Mouse (Mus musculus) embryonic facial prominence, embryonic 11.5 days (tissue): ENCODE results near the gene Asb6. TPM values are rescaled to one million over a fixed set of nuclear protein-coding genes. Genes with fewer than 3 reads are reported as not detected.

Source experiments
- ATAC-seq: fragments of 200-750 bp; cut with Nextera tagmentation; replicated peaks from 2 replicates; pipeline ENCODE4 v1.8.0; 2017; ENCODE audit warnings: low read depth; ENCODE audit not compliant: insufficient number of reproducible peaks, low FRiP score, low TSS enrichment
- DNase-seq: peaks from one replicate; pipeline ENCODE4 v3.0.0-alpha.2; 2015; ENCODE audit warnings: low spot score
- H3K27ac ChIP-seq: fragments of 300-500 bp; sonication (generic); replicated peaks from 2 replicates; pipeline ENCODE4 v1.5.1; 2014; ENCODE audit warnings: mild to moderate bottlenecking, low read depth, low read length, control low read depth
- H3K27me3 ChIP-seq: fragments of 300-500 bp; sonication (generic); 2 replicates; pipeline ENCODE4 v1.6.1; 2014; ENCODE audit warnings: mild to moderate bottlenecking, low read length, moderate library complexity, mixed read lengths; ENCODE audit not compliant: control insufficient read depth, insufficient read depth
- H3K36me3 ChIP-seq: fragments of 300-500 bp; sonication (generic); replicated peaks from 2 replicates; pipeline ENCODE4 v1.6.1; 2014; ENCODE audit warnings: low read depth, mild to moderate bottlenecking, low read length, moderate library complexity, mixed read lengths; ENCODE audit not compliant: control insufficient read depth, insufficient read depth
- H3K4me1 ChIP-seq: fragments of 300-500 bp; sonication (generic); 2 replicates; pipeline ENCODE4 v1.6.1; 2014; ENCODE audit warnings: low read length, mixed read lengths; ENCODE audit not compliant: control insufficient read depth, insufficient read depth
- H3K4me2 ChIP-seq: fragments of 300-500 bp; sonication (generic); 2 replicates; pipeline ENCODE4 v1.6.1; 2014; ENCODE audit warnings: low read depth, mild to moderate bottlenecking, control low read depth, low read length, moderate library complexity
- H3K4me3 ChIP-seq: fragments of 300-500 bp; sonication (generic); 2 replicates; pipeline ENCODE4 v1.5.1; 2014; ENCODE audit warnings: low read depth, low read length, control low read depth
- H3K9ac ChIP-seq: fragments of 300-500 bp; sonication (generic); replicated peaks from 2 replicates; pipeline ENCODE4 v1.6.1; 2014; ENCODE audit warnings: mild to moderate bottlenecking, control low read depth, low read length
- H3K9me3 ChIP-seq: fragments of 300-500 bp; sonication (generic); replicated peaks from 2 replicates; pipeline ENCODE4 v1.6.1; 2016; ENCODE audit warnings: mild to moderate bottlenecking, low read length, inconsistent platforms, mixed read lengths; ENCODE audit not compliant: control insufficient read depth
- WGBS: fragments of 180-500 bp; shearing (Covaris S2); extraction: QIAGEN DNeasy Blood & Tissue Kit; methylation state at CpG from one replicate; pipeline ENCODE4 v1.1.7; 2014; 5-methylcytosine and 5-hydroxymethylcytosine counted together
- polyA plus RNA-seq: library from polyadenylated mRNA; unstranded; fragments of >200 nt; fragmentation: Nextera tagmentation; extraction: Ambion mirVana; gene quantifications from 2 replicates; pipeline ENCODE4 v1.2.1, GENCODE M21; 2014

Gene Asb6
- polyA plus RNA-seq, 1 experiment from 2014 or later, result 27.6 TPM

DNA sequence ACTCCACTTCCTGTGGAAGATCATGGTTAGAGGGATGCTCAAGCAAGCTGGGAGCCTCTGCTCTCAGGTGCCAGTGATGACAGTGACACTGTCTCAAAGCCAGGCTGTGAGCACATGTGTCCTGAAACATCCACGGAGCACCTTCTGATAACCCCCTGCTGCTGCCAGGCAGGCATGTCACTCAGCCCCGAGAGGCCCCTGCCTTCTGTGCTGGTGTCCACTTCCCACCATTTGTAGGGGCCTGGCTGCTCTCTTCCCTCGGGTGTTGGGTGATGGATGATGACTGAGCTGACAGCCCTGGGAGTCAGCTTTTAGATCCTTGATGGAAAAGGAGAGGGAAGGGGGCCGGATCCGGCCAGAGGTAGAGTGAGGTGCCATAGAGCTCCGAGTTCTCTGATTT is 16.6 kb upstream of the Asb6 start:
- ATAC-seq (no peak), DNase-seq (no peak)
- Histone ChIP-seq H3K27ac (no peak overlapping the region), H3K27me3 (no peaks in the 10 kb centered on the region), H3K9ac (peak overlapping the region; percentile 95), H3K4me2 (peak overlapping the region; percentile 86), H3K4me3 (peak overlapping the region; percentile 80), H3K4me1 (peaks cover 14% of the 10 kb centered on the region), H3K36me3 (no peaks in the 10 kb centered on the region), H3K9me3 (no peaks in the 10 kb centered on the region)
- 18% methylated on average over 6 of the region's 6 CpGs for WGBS

DNA sequence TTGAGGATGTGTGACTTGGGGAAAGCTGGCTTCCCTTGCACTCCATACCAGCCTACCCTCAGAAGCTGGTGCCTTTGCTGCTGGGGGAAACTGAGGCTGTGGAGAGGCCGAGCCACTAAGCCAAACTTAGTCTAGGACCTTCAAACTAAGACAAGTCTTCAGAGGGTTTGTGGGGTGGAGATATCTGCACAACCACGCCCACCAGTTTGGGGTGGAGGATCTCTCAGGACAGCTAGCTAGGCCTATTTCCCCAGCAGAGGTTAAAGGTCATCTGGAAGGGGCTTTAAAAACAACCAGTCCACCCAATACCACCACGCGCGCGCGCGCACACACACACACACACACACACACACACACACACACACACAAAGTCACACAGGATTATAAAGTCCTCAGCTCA is 16.1 kb upstream of the Asb6 start:
- H3K27ac ChIP-seq, result peak overlapping the region; percentile 58; the same call in 1 of the 2 replicates
- peak overlapping the region; percentile 95 for H3K9ac ChIP-seq
- peaks cover 13% of the 10 kb centered on the region for H3K4me1 ChIP-seq

DNA sequence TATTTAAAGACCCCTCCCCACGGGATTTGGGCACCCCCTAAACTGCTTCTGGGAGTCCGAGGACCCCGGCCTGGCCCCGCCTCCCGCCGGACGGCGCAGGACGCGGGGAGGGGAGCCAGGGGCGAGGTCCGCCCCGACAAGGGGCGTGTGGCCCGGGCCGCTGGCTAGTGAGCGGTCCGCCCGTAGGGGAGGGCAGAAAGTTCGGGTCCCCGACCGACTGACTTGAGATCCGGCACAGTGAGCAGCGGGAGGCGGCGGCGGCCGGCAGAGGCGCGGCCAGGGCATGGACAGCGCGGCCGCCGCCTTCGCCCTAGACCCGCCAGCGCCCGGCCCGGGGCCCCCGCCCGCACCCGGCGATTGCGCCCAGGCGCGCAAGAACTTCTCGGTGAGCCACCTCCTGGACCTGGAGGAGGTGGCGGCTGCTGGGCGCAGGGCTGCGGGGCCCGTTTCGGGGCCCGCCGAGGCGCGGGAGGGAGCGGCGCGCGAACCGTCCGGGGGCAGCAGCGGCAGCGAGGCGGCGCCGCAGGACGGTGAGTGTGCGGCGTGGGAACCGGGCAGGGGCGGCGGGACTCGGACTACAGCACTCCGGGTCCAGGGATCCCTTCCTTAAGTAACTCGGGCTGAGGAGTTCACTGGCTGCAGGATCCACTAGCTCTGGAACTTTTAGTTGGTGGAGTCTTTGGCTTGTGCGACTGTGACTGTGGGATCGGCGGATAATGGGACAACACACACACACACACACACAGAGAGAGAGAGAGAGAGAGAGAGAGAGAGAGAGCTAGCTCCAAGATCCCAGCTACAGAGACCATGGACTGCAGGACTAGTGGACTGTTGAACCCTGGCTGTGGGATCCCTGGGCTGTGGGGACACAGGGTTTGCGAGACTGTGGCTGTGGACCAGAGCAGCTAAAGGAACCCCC is 15.3 kb upstream of the Asb6 start:
- peak overlapping the region; percentile 82 for H3K27ac ChIP-seq
- H3K9me3 ChIP-seq, result no peaks in the 10 kb centered on the region

More for the DNA sequence above, 16.1 kb upstream of the Asb6 start:
- H3K4me3 ChIP-seq, result peak overlapping the region; percentile 80
- no peaks in the 10 kb centered on the region for H3K27me3 ChIP-seq
- no peaks in the 10 kb centered on the region for H3K36me3 ChIP-seq
- peak overlapping the region; percentile 86 for H3K4me2 ChIP-seq
- ATAC-seq (no peak), DNase-seq (no peak)
- H3K9me3 ChIP-seq, result no peaks in the 10 kb centered on the region
- WGBS, result 36% methylated on average over 8 of the region's 8 CpGs

DNA sequence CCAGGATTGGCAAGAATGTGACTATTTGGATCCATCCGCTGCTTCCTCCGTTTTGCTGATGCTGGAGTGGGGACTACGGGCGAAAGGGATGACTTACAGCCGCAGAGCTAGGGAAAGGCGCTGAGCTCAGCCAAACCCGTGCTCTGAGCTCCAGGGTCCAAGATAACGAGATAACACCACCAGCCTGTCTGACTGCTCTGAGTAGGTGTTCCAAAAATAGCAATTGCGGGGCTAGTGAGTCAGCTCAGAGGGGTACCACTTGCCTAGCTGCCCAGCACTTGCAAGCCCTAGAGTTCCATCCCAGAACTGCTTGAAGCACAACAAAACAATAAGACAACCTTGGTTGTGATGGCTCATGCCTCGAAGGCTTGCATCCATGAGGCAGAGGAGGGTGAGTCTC is 12.5 kb upstream of the Asb6 start:
- no peak for ATAC-seq
- no peaks in the 10 kb centered on the region for H3K27me3 ChIP-seq
- no peak for DNase-seq
- WGBS, result 51% methylated on average over 10 of the region's 10 CpGs
- no peak overlapping the region for H3K27ac ChIP-seq
- H3K4me1 ChIP-seq, result peaks cover 4% of the 10 kb centered on the region; the same call in 1 of the 2 replicates
- no peaks in the 10 kb centered on the region for H3K36me3 ChIP-seq
- H3K9ac ChIP-seq, result no peak overlapping the region
- H3K4me3 ChIP-seq, result no peak overlapping the region
- H3K4me2 ChIP-seq, result no peak overlapping the region
- no peaks in the 10 kb centered on the region for H3K9me3 ChIP-seq

More for the DNA sequence above, 15.3 kb upstream of the Asb6 start:
- ATAC-seq (peak; percentile 49; the same call in 1 of the 2 replicates), DNase-seq (peak; percentile 64)
- H3K4me2 ChIP-seq, result peak overlapping the region; percentile 86
- H3K27me3 ChIP-seq, result no peaks in the 10 kb centered on the region
- WGBS, result under 1% methylated on average over 71 of the region's 80 CpGs
- peaks cover 5% of the 10 kb centered on the region for H3K4me1 ChIP-seq
- H3K4me3 ChIP-seq, result peak overlapping the region; percentile 80
- no peaks in the 10 kb centered on the region for H3K36me3 ChIP-seq
- H3K9ac ChIP-seq, result peak overlapping the region; percentile 95

DNA sequence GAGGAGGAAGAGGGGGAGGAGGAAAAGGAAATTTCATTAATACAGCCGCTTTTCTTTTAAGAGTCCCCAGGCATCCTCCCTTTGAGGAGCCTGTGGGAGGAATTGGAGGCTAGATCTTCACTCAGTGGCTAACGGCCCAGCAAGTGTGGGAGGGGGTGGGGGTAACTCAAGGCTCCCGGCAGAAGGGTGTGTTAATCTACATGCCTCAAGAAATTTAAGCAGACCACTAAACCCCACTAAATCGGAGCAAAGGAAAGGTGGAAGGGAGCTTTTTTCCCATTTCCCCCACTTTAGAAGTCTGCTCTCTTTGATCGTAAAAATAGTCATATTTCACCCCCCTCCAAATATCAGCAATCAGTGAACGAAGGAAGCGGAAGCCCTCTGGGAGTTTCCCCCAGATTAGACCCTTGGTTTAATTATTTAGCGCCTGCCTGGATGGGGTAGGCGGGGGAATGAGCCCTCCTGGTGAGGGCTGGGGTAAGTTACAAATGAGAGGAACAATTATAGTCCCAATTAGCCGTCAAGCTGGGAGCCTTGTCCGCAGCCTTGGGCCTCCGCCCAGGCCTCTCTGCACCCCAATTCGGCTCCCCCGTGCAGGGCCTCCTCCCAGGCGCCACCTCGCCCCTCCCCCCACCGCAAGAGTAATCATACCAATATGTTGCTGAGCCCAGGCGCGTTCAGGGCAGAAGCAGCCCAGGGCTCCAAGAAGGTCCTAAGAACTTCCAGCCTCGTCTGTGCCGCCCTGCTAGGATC is 6.3 kb upstream of the Asb6 start:
- Histone ChIP-seq H3K9me3 (no peaks in the 10 kb centered on the region), H3K9ac (peak overlapping the region; percentile 42), H3K27me3 (no peaks in the 10 kb centered on the region), H3K4me1 (peaks cover 15% of the 10 kb centered on the region), H3K4me2 (no peak overlapping the region; the same call in 1 of the 2 replicates), H3K4me3 (no peak overlapping the region; the same call in 1 of the 2 replicates), H3K27ac (peak overlapping the region; percentile 85), H3K36me3 (no peaks in the 10 kb centered on the region)
- DNase-seq, result peak; percentile 87
- peak; percentile 41; the same call in 1 of the 2 replicates for ATAC-seq
- WGBS, result 6% methylated on average over 21 of the region's 21 CpGs

DNA sequence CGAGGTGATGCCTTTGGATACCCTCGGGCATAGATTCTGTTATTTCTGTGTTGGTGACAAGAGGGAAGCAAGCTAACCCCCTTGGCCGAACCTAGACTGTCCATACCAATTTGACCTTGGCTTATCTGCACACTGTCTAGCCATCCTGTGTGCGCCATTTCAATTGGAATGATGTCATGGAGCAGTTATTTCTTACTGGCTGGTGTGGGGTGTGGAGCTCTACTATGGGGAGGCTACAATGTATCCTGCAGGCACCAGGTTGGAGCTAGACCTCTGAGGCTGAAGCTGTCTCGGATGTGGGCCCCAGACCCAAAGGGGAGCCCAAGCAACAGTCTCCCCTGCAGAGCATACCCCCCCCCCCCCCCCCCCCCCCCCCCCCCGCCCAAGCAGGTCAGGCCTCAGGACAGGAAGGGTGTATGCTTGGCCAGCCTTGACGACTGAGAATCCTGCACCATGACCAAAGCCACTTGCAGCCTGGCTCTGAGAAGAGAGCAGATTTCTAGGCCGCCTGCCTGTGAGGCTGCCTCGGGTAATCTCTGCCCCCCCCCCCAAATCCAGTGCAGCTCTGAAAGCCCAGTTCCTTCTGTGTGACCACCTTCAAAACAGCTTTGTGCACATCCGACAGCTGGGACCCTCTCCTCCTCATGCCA is 4.4 kb upstream of the Asb6 start, which contains the start of gene Prrx2:
Prrx2 (plus strand) TSS at position 600 of the 650 bp plus-strand sequence.
- 0 out of 2 replicates have a peak within 1 kb of the TSS, but pooled peaks have one; percentile 15 for H3K9ac ChIP-seq
- no peak within 1 kb of the TSS for H3K4me2 ChIP-seq
- no peak for DNase-seq
- ATAC-seq, result no peak
- H3K9me3 ChIP-seq, result no peaks in the 10 kb centered on the region
- WGBS, result 35% methylated on average over 9 of the region's 10 CpGs
- H3K27me3 ChIP-seq, result no peaks in the 10 kb centered on the region
- H3K27ac ChIP-seq, result peak within 1 kb of the TSS; percentile 94
- H3K4me1 ChIP-seq, result peaks cover 15% of the 10 kb centered on the region
- H3K4me3 ChIP-seq, result no peak within 1 kb of the TSS
- no peaks in the 10 kb centered on the region for H3K36me3 ChIP-seq

DNA sequence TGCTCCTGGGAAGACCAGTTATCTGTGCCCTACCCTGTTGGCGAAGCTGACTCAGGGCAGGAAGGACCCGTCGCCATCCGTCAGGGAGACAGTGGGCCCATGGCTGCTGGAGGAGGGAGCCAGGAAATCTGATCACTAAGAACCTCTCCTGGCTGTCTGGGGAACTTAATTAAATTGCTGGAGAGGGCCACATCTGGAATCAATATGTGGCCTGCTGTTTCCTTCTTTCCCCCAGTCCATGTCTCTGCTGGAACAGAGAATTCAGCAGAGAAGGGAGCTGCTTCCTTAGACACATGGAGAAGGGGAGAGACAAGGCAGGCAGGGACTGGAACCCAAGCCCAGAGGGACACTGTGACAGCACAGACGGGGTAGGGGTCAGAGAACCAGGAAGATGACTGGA is 3.5 kb upstream of the Asb6 start:
- H3K4me1 ChIP-seq, result peaks cover 15% of the 10 kb centered on the region
- WGBS, result 21% methylated on average over 5 of the region's 5 CpGs
- ATAC-seq (0 out of 2 replicates have a peak, but pooled peaks have one; percentile 16), DNase-seq (peak; percentile 90)
- no peaks in the 10 kb centered on the region for H3K36me3 ChIP-seq
- H3K4me2 ChIP-seq, result no peak overlapping the region
- peak overlapping the region; percentile 18 for H3K9ac ChIP-seq
- no peaks in the 10 kb centered on the region for H3K9me3 ChIP-seq
- no peak overlapping the region for H3K4me3 ChIP-seq
- peak overlapping the region; percentile 94 for H3K27ac ChIP-seq
- no peaks in the 10 kb centered on the region for H3K27me3 ChIP-seq
